8 mouse cellular contexts compared by ENCODE assay signal in genomic region chr12:69167656-69168460, GRCm38 (mm10). TPM values are rescaled to one million over a fixed set of nuclear protein-coding genes. Genes with fewer than 3 reads are reported as not detected.
A peak's percentile ranks its signal among the peaks of the same experiment; 100 is the strongest.
DNase-seq lines count a peak whose midpoint lies in the region; ATAC-seq and TF ChIP-seq lines count a peak whose summit lies in the region.

No protein-coding gene starts in this region.

- peaks cover 5% of the 10 kb centered on the region for H3K4me1 ChIP-seq in lung, embryonic 14.5 days (ENCODE audit: insufficient read depth)
- H3K4me1 ChIP-seq in embryonic facial prominence, embryonic 15.5 days = peaks cover 14% of the 10 kb centered on the region
- no peaks in the 10 kb centered on the region for H3K4me1 ChIP-seq in limb, embryonic 11.5 days (ENCODE audit: control insufficient read depth, insufficient read depth, low read length)
- H3K4me1 ChIP-seq in olfactory bulb, adult 2 months (ENCODE audit: control insufficient read depth, insufficient read depth, low read length) = peaks cover 3% of the 10 kb centered on the region

- no peak for TF ChIP-seq POLR2A in olfactory bulb, adult 2 months (IDR thresholded peaks at IDR 0.05; ENCODE audit: insufficient read depth, low read depth, low read length)

- H3K4me2 ChIP-seq in lung, embryonic 14.5 days = peak overlapping the region; percentile 86
- peak overlapping the region; percentile 84 for H3K4me2 ChIP-seq in embryonic facial prominence, embryonic 15.5 days (replicated peaks)
- H3K4me2 ChIP-seq in limb, embryonic 11.5 days (ENCODE audit: low read depth, severe bottlenecking) = peak overlapping the region; percentile 90

- H3K4me3 ChIP-seq in lung, embryonic 14.5 days (ENCODE audit: low read depth, low read length) = peak overlapping the region; percentile 81
- peak overlapping the region; percentile 68 for H3K4me3 ChIP-seq in embryonic facial prominence, embryonic 15.5 days (replicated peaks)
- peak overlapping the region; percentile 86 for H3K4me3 ChIP-seq in limb, embryonic 11.5 days (ENCODE audit: low read depth, low read length)
- peak overlapping the region; percentile 69 for H3K4me3 ChIP-seq in olfactory bulb, adult 2 months (ENCODE audit: insufficient read depth, low read depth, low read length)

- 8% methylated on average over 18 of the region's 18 CpGs for WGBS in lung, embryonic 14.5 days
- 7% methylated on average over 18 of the region's 18 CpGs for WGBS in embryonic facial prominence, embryonic 15.5 days
- 9% methylated on average over 18 of the region's 18 CpGs for WGBS in limb, embryonic 11.5 days
- 8% methylated on average over 18 of the region's 18 CpGs for WGBS in olfactory bulb, adult 2 months

- no peaks in the 10 kb centered on the region for H3K9me3 ChIP-seq in lung, embryonic 14.5 days (ENCODE audit: low read depth, low read length)
- no peaks in the 10 kb centered on the region for H3K9me3 ChIP-seq in embryonic facial prominence, embryonic 15.5 days (replicated peaks)
- H3K9me3 ChIP-seq in limb, embryonic 11.5 days (ENCODE audit: control insufficient read depth, low read length) = no peaks in the 10 kb centered on the region

- TF ChIP-seq CTCF in lung, embryonic 14.5 days (IDR thresholded peaks at IDR 0.05; ENCODE audit: low read depth) = no peak
- TF ChIP-seq CTCF in olfactory bulb, adult 2 months (IDR thresholded peaks at IDR 0.05; ENCODE audit: insufficient read depth, low read depth, low read length) = no peak

- no peaks in the 10 kb centered on the region for H3K27me3 ChIP-seq in lung, embryonic 14.5 days (ENCODE audit: insufficient read depth, low read length)
- H3K27me3 ChIP-seq in embryonic facial prominence, embryonic 15.5 days = no peaks in the 10 kb centered on the region
- H3K27me3 ChIP-seq in limb, embryonic 11.5 days (ENCODE audit: control insufficient read depth, insufficient read depth, low read length) = no peaks in the 10 kb centered on the region

- no peak overlapping the region; the same call in 1 of the 2 replicates for H3K27ac ChIP-seq in lung, embryonic 14.5 days (ENCODE audit: low read depth)
- no peak overlapping the region for H3K27ac ChIP-seq in embryonic facial prominence, embryonic 15.5 days (replicated peaks)
- H3K27ac ChIP-seq in limb, embryonic 11.5 days (replicated peaks; ENCODE audit: low read depth, low read length) = no peak overlapping the region; the same call in 1 of the 2 replicates
- no peak overlapping the region for H3K27ac ChIP-seq in olfactory bulb, adult 2 months (ENCODE audit: insufficient read depth, low read depth, low read length)

- peak; percentile 57 for ATAC-seq in lung, embryonic 14.5 days (ENCODE audit: insufficient read depth)
- ATAC-seq in embryonic facial prominence, embryonic 15.5 days (ENCODE audit: insufficient number of reproducible peaks, low FRiP score, low TSS enrichment, low read depth) = peak; percentile 16; the same call in 1 of the 2 replicates
- ATAC-seq in limb, embryonic 11.5 days (ENCODE audit: insufficient number of reproducible peaks, low FRiP score, low TSS enrichment, low read depth) = peak; percentile 37

- no peak for DNase-seq in lung, embryonic 14.5 days
- no peak for DNase-seq in lung, postnatal 14 days
- DNase-seq in limb, embryonic 11.5 days (ENCODE audit: low spot score) = no peak
- no peak for DNase-seq in c-Kit-positive CD71-positive TER-119-positive erythroid progenitor cells, embryonic 14.5 days (ENCODE audit: low spot score)
- no peak for DNase-seq in kidney, adult 18-20 months
- DNase-seq in cerebellum, adult 11 months = no peak

- H3K9ac ChIP-seq in lung, embryonic 14.5 days = peak overlapping the region; percentile 71
- peak overlapping the region; percentile 55 for H3K9ac ChIP-seq in embryonic facial prominence, embryonic 15.5 days
- peak overlapping the region; percentile 68 for H3K9ac ChIP-seq in limb, embryonic 11.5 days (ENCODE audit: low read length)

- H3K36me3 ChIP-seq in lung, embryonic 14.5 days (ENCODE audit: insufficient read depth) = peaks cover 10% of the 10 kb centered on the region
- no peaks in the 10 kb centered on the region for H3K36me3 ChIP-seq in embryonic facial prominence, embryonic 15.5 days
- no peaks in the 10 kb centered on the region for H3K36me3 ChIP-seq in limb, embryonic 11.5 days (ENCODE audit: control insufficient read depth, insufficient read depth, low read length)

RNA-seq across cellular contexts. Expression of gene Lrr1, which starts 0.8 kb away (rescaled TPM):
- 29.8 and 30.9 TPM in 2 replicates for polyA plus RNA-seq in lung, embryonic 14.5 days (2014; fragmentation: Nextera tagmentation; extraction: Ambion mirVana)
- 16.6 and 16.8 TPM in 2 replicates for polyA plus RNA-seq in embryonic facial prominence, embryonic 15.5 days (2015; fragmentation: Nextera tagmentation; extraction: Ambion mirVana)
- 30.1 and 30.9 TPM in 2 replicates for polyA plus RNA-seq in limb, embryonic 11.5 days (2014; fragmentation: Nextera tagmentation; extraction: Ambion mirVana)
- not detected in 2 replicates for polyA plus RNA-seq in olfactory bulb, adult 2 months (2012; ENCODE audit: insufficient read depth, insufficient read length, low replicate concordance, missing spikeins)

RNA-seq across cellular contexts. Expression of gene Rps29, which starts 8.9 kb away (rescaled TPM):
- 1,824 and 2,015 TPM in 2 replicates for polyA plus RNA-seq in lung, embryonic 14.5 days (2014; fragmentation: Nextera tagmentation; extraction: Ambion mirVana)
- 1,694 and 1,796 TPM in 2 replicates for polyA plus RNA-seq in embryonic facial prominence, embryonic 15.5 days (2015; fragmentation: Nextera tagmentation; extraction: Ambion mirVana)
- 1,587 and 1,677 TPM in 2 replicates for polyA plus RNA-seq in limb, embryonic 11.5 days (2014; fragmentation: Nextera tagmentation; extraction: Ambion mirVana)
- polyA plus RNA-seq in olfactory bulb, adult 2 months (2012; ENCODE audit: insufficient read depth, insufficient read length, low replicate concordance, missing spikeins) = not detected in 2 replicates

RNA-seq across cellular contexts. Expression of gene Rpl36al, which starts 16.0 kb away (rescaled TPM):
- 591 and 633 TPM in 2 replicates for polyA plus RNA-seq in lung, embryonic 14.5 days (2014; fragmentation: Nextera tagmentation; extraction: Ambion mirVana)
- polyA plus RNA-seq in embryonic facial prominence, embryonic 15.5 days (2015; fragmentation: Nextera tagmentation; extraction: Ambion mirVana) = 529 and 569 TPM in 2 replicates
- polyA plus RNA-seq in limb, embryonic 11.5 days (2014; fragmentation: Nextera tagmentation; extraction: Ambion mirVana) = 561 and 598 TPM in 2 replicates
- polyA plus RNA-seq in olfactory bulb, adult 2 months (2012; ENCODE audit: insufficient read depth, insufficient read length, low replicate concordance, missing spikeins) = not detected in 2 replicates

RNA-seq across cellular contexts. Expression of gene Mgat2, which starts 16.1 kb away (rescaled TPM):
- polyA plus RNA-seq in lung, embryonic 14.5 days (2014; fragmentation: Nextera tagmentation; extraction: Ambion mirVana) = 61.4 and 62.0 TPM in 2 replicates
- 57.5 and 60.7 TPM in 2 replicates for polyA plus RNA-seq in embryonic facial prominence, embryonic 15.5 days (2015; fragmentation: Nextera tagmentation; extraction: Ambion mirVana)
- 32.3 and 33.6 TPM in 2 replicates for polyA plus RNA-seq in limb, embryonic 11.5 days (2014; fragmentation: Nextera tagmentation; extraction: Ambion mirVana)
- not detected in 2 replicates for polyA plus RNA-seq in olfactory bulb, adult 2 months (2012; ENCODE audit: insufficient read depth, insufficient read length, low replicate concordance, missing spikeins)

RNA-seq across cellular contexts. Expression of gene Gm49383, which starts 29.0 kb away (rescaled TPM):
- 31.4 and 31.6 TPM in 2 replicates for polyA plus RNA-seq in lung, embryonic 14.5 days (2014; fragmentation: Nextera tagmentation; extraction: Ambion mirVana)
- polyA plus RNA-seq in embryonic facial prominence, embryonic 15.5 days (2015; fragmentation: Nextera tagmentation; extraction: Ambion mirVana) = 24.5 and 26.0 TPM in 2 replicates
- 41.6 and 45.6 TPM in 2 replicates for polyA plus RNA-seq in limb, embryonic 11.5 days (2014; fragmentation: Nextera tagmentation; extraction: Ambion mirVana)
- not detected in 2 replicates for polyA plus RNA-seq in olfactory bulb, adult 2 months (2012; ENCODE audit: insufficient read depth, insufficient read length, low replicate concordance, missing spikeins)

Comparison
In these comparisons a context has a peak if more than half of its experiments do, and no peak if none do; other contexts are left out.
1. RNA of gene Lrr1, which starts 0.8 kb away (polyA plus RNA-seq): 29.8 to 30.9 TPM in lung, embryonic 14.5 days, 30.1 to 30.9 TPM in limb, embryonic 11.5 days and 16.6 to 16.8 TPM in embryonic facial prominence, embryonic 15.5 days; not detected in olfactory bulb, adult 2 months; every median in the first group is over 10 times any median in the second.
2. RNA of gene Rps29, which starts 8.9 kb away (polyA plus RNA-seq): 1,824 to 2,015 TPM in lung, embryonic 14.5 days, 1,694 to 1,796 TPM in embryonic facial prominence, embryonic 15.5 days and 1,587 to 1,677 TPM in limb, embryonic 11.5 days; not detected in olfactory bulb, adult 2 months; every median in the first group is over 1,000 times any median in the second.
3. Peak in every context shown above with its lines, with median percentiles within 50 percentile points of each other: ATAC-seq, H3K4me2 ChIP-seq, H3K4me3 ChIP-seq and H3K9ac ChIP-seq.